Mouse (Mus musculus) thymus, adult 18-20 months (tissue): Measurements from ENCODE around the gene Olfr231.

Experiments used
- DNase-seq, 2 experiments: peaks; one replicate each; pipeline ENCODE4 v3.0.0; 2022; ENCODE audit warnings: mixed read lengths in 2 of 2

Gene Olfr231

GRCm38 (mm10) chr1:174121062-174121461 lies at the start of gene Olfr231:
Gene Olfr231 (minus strand): TSS chr1:174121162.
- DNase-seq, result no peak

DNA sequence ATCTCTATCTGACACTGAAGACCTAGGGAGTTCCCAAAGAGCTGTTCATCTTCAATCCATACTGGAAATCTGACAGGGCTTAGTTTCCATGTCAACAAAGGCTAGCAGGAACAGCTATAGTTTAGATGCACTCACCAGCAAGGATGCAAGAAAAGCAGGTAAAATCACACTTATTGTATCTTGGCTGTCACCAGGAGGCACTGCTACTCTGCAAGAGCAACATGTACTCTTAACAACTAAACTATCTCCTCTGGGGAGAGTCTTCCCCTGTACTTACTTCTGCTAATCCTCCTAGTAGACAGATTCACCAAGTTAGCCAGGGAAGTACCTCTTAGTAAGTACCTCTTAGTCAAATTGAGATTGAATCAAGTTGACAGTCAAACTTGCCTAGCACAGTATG lies 48.1 kb upstream of the Olfr231 start:
- no peak for DNase-seq

- no peak for DNase-seq
These were observed 38.1 kb upstream of the Olfr231 start for GRCm38 (mm10) chr1:174159095-174159494.

GRCm38 (mm10) chr1:174158512-174158911 lies 37.5 kb upstream of the Olfr231 start:
- DNase-seq, result no peak

DNA sequence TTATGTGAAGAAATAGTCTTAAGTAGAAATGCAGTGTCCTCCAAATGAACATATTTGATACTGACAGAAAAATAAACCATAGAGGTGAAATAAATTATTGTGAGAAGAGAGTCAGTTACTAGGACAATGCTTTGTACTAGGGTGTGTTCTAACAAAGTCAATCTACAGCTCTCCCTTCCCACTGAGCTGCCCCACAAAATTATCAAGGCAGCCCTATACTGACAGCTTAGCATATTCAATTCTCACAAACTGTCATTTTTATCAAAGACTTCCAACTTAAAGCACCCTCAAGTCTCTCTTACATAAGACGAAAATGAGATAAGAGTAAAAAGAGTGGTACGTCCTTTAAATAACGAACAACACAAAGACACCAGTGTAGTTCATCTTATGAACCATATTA lies 36.7 kb upstream of the Olfr231 start:
- no peak for DNase-seq

DNA sequence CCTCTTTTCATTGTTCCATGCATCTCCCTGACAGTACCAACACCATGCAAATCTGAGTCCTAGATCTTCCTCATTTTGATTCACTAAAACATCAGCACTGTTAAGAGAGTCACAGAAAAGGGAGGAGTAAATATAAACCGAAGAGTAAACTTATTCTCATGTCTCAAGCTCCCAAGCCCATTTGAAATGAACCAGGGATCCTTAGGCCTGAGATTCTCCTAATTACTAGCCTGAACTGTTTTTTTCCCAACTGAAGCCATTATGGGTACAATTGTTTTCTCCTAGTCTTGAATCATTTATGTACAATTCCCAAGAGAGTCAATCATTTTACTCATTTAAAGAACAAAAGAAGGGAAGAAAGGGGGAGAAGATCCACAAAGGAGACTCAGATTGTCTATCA lies 34.4 kb upstream of the Olfr231 start, which contains the start of gene Olfr420:
TSS of gene Olfr420 (plus strand) at position 301 of the 400 bp plus-strand sequence.
- DNase-seq, result no peak

DNA sequence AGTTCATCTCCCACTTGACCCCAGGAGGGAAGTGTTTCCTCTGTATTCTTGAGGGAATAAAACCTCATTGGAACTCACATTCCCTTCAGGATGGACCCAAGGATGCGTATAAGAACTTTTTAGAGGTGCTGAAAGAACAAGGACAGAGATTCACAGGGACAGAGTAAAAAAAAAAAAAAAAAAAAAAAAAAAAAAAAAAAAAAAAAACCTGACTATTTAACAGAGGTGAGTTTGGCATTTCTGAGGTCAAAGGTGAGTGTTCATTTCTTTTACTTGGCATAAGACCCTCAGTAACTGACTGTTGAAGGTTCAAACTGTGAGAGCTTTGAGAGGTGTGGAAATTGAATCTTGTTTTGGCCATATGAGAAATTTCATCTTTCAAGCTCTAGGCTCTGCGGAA lies 28.3 kb upstream of the Olfr231 start:
- DNase-seq, result no peak

GRCm38 (mm10) chr1:174146696-174147095 lies 25.7 kb upstream of the Olfr231 start:
- DNase-seq, result no peak

GRCm38 (mm10) chr1:174141384-174141783 lies 20.4 kb upstream of the Olfr231 start:
- DNase-seq, result no peak

GRCm38 (mm10) chr1:174131999-174132398 lies 11.0 kb upstream of the Olfr231 start:
- no peak for DNase-seq

DNA sequence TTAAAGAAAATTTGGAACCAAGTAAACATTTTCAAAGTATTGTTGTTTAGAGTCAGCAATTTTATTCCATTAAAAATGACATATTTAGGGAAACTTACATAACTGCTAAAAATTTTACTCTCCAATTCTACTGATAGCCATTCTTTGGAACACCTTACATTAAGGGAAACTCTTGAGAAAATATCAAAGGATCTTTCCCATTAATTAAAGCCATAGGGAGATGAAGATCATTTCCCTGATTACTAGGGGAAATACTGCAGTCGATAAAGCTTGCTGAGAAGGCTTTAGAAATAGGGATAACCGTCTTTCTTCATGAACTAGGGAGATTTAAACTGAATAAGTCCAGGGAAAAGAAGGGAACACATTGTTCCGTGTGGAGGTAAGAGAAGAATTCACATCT lies 10.3 kb upstream of the Olfr231 start, which contains the start of gene Olfr424:
TSS of gene Olfr424 (plus strand) at position 301 of the 400 bp plus-strand sequence.
- no peak for DNase-seq

DNA sequence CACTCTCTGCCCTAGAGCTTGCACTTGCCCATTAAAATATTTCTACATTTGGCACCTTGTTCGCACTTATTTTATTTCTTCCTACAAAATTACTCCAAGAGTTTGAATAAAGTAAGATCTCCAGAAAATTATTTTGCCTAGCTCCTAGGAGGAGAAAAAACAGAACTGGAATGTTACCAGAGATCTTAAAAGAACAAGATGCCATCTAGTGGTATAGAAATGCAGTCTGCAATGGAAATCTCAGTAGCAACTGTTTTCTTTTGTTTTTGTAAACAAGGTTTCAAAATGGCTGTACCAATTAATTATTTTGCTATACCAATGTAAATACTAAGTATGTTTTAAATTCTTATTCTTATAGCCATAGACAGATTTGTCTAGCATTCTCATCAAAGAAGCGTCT lies 17.2 kb downstream of the Olfr231 start:
- DNase-seq, result no peak

GRCm38 (mm10) chr1:174096591-174096990 lies 24.4 kb downstream of the Olfr231 start, which contains the start of gene Olfr427:
Gene Olfr427 (plus strand): TSS chr1:174096891.
- no peak for DNase-seq

DNA sequence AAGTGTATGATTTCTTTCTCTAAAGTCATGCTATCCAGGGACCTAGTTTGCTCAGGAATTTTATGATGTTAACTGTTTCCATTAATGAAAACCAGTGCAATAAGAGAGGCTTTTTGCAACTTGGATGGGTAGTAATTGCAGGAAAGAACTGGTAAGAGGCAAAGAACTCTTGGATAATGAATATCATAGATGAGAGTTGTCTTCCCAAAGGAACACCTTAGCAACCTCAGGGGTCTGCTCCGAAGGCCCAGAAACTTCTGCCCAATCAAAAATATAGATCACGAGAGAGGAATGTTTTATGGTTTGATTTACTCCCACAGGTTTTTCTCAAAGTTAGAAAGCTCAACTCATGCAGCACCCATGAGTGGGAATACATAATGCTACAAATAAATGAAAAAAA lies 36.9 kb downstream of the Olfr231 start, which contains the start of gene Olfr429:
TSS of gene Olfr429 (plus strand) at position 301 of the 400 bp plus-strand sequence.
- no peak for DNase-seq

GRCm38 (mm10) chr1:174066305-174066704 lies 54.7 kb downstream of the Olfr231 start, which contains the start of gene Olfr430:
Gene Olfr430 (plus strand): TSS chr1:174066605.
- no peak for DNase-seq
